Mouse (Mus musculus): ENCODE measurements around the gene 2410004B18Rik. TPM values are rescaled to one million over a fixed set of nuclear protein-coding genes. Genes with fewer than 3 reads are reported as not detected.
"Not testable (repeated sequence)": the region's sequence is repeated elsewhere in the genome, so short reads cannot be mapped to it uniquely, and the experiment has no call there.

2410004B18Rik gene
- 42.1 and 42.2 TPM in 2 replicates for polyA plus RNA-seq (2015; fragmentation: Nextera tagmentation; extraction: Ambion mirVana)

DNA sequence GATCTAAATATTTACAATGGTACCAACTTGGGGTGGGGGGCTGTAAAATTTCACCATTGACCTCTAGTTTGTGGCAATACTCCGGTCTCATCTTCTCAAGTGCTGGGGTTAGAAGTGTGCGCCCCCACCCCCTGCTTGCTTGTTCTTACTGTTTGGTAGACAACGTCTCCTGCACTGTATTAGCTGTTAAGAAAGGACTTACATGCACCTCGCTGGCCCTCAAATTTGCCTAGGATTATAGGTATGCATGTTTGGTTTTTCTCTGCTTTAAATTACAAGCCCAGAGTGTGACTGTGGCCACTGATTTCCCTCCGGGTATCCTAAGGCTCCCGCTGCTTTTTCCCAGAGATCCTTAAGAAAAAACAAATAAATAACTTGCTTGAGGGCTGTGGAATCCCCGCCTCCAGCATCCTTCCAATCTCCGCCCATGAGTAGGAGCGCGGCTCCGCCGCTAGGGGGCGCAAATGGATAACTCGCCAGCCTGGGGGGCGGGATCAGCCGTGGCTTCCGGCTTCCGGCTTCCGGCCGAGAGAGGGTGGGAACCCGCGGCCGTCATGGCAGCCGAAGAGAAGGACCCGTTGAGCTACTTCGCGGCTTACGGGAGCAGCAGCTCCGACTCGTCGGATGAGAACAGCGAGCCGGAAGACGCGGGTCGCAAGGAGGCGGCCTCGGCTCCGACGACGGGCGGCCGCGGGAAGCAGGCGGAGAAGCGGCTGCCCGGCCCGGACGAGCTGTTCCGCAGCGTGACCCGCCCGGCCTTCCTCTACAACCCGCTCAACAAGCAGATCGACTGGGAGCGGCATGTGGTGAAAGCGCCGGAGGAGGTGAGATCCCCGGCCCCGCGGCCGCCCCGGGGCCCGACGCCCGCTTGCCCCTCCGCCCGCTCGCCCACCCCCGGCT is at the start of gene 2410004B18Rik:
2410004B18Rik (plus strand) TSS at position 510 of the 900 bp plus-strand sequence.
- DNase-seq (ENCODE audit: low spot score), result peak; percentile 95

DNA sequence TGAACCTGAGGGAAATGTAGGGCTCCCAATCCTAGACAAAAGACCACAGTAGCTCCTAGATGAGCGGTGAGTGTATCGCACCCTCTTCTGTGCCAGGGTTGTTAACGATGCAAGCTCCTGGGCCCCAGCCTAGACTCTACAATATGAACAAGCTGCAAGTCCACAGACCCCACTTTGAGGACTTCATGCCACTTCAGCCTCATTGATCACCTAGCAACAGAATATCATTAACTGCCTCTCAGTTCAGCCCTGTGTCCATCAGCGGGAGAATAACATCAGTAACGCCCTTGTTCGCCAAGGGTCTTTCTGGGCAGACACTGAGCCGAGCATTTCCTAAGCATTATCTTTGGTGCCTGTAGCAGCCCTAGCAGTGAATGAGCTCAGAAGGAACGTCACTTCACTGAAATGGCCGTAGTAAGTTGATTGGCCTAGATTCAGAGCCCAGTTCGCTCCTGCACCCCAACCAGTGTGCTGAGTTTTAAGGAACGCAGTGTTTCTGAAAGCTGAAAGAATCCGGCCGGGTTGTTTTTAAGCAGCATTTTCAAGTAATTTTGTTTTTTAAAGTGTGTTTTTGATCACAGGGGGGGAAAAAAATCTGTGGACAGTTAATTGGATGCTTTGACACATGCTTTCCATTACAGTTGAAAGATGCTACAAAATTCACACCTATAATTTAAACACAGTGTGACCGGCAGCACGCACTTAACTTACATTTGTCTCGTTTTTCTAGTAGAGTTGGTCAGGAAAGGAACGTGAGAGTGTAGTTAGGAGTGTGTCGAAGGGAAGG is 47.3 kb upstream of the 2410004B18Rik start:
- no peak for DNase-seq (ENCODE audit: low spot score)

DNA sequence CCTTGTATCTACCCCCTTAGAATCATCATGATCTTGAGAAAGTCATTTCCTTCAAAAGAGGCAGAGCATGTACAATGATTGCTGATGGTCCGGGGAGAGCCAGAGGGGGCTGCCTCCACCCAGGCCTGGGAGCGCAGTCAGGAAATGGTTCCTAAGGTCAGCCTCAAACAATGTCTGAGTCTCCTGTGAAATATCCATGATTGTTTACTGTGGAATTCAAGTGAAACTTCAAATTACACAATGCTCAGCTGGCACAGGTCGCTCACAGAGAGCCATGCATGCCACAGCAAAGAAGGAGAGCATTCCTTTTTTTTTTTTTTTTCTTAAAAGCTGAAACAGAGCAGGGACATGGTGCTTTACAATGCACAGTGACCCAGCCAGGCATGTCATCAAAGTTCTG is 45.4 kb upstream of the 2410004B18Rik start:
- no peak for DNase-seq (ENCODE audit: low spot score)

DNA sequence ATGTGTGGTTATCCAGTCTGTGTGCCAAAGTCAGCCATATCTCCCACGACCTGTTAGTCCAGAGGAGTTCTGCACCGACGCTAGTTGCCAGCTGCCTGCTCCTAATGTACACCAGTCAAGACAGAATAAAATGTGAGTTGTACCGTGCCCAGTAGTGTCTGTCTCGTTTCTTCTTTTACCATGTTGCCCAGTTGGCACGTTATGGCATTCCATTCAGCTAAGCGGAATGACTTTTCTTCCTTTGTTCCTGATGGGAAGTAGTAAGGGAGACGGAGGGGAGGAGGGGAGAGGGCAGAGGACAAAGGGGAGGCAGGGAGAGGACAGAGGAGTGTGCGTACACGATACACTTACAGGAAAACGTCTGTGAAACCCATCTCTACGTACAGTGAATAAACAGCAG is 43.7 kb upstream of the 2410004B18Rik start:
- DNase-seq (ENCODE audit: low spot score), result no peak

DNA sequence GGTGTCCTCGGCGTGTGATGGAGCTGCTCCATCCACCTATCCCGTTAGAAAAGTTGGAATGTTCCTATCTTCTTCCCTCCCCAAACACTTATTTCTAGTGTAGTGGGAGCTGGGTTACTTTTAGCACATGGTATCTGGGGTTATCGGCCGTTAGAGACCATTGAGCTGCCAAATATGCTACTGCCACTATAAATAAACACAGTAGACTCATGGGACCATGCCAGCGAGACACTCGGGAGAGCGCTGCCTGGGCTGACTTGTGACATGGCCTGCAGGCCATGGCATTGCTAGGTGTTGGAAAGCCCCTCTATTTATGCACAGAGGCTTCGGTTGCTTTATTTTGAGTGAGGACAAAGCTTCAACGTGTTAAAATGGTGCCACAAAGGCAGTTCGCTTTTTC is 40.1 kb upstream of the 2410004B18Rik start:
- DNase-seq (ENCODE audit: low spot score), result no peak

DNA sequence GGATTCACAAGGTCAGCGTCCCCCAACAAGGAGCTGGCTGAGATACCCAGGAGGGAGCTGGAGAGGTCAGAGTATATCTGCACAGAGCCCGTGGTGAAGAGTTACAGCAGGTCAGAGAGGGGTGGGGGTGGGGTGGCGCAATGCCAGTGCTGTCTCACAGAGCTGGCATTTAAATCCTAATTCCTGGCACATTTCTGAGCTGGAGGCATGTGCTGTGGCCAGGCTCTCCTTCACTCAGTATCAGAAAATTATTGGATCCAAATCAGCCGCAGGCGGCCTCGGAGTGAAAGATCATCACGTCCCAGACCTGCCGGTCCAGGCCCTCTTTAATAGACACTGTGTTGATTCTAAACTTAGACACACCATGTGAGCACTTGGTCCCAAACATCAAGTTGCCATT is 38.0 kb upstream of the 2410004B18Rik start:
- DNase-seq (ENCODE audit: low spot score), result no peak

DNA sequence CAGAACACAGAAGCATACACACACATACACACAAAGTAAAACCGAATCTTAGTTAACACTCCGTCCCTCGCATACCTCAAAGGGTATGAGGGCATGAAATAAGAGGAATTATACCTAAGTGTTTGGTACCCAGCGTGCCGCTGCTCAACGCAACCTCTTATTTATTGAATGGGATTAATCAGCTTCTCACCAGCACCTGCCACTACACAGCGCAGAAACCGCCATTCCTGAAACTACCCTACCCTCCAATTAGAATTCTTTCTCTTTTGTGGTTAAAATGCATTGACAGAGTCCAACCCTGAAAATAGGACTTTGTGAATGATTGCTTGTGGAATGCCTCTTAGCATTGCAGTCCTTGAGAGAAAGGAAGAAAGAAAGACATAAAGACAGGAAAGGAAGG is 34.3 kb upstream of the 2410004B18Rik start:
- no peak for DNase-seq (ENCODE audit: low spot score)

DNA sequence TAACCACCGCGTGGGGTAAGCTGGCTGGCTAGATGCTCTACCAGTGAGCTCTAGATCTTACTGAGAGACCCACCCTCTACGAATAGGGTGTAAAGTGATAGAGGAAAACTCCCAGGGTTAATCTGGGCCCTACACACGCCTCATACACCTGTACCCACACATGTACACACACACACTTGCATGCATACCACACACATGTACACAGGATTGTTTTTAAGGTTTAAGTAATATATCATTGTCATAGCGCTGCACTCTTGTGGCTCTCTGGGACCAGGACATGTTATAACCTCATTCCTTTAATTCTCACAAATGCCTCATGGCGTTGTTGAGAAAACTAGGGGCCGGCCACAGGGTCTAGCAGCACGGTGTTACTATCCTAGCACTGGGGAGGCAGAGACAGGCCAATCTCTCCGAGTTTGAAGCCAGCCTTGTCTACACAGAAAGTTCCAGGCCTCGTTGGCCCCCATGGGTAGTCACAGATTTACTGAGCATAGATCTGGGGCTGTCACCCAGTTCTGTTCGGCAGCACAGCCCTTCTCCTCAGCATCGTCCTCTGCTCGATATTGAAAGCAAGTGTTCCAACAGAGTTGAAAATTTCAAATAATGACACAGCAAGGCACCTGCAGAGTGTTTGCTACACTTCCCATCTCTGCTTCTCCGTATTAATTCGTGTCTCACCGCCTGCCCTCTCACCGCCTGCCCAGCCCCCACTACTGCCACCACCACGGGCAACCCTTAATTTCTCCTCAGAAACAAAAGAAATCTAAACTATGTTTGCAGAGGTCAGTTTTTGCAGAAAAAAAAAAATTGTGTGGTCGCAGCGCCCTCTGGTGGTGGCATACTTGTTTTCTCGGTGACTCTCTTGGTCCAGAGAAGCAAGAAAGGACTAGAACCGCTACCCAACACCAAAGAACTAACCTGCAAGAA is 32.7 kb upstream of the 2410004B18Rik start:
- peak; percentile 53 for DNase-seq (ENCODE audit: low spot score)

DNA sequence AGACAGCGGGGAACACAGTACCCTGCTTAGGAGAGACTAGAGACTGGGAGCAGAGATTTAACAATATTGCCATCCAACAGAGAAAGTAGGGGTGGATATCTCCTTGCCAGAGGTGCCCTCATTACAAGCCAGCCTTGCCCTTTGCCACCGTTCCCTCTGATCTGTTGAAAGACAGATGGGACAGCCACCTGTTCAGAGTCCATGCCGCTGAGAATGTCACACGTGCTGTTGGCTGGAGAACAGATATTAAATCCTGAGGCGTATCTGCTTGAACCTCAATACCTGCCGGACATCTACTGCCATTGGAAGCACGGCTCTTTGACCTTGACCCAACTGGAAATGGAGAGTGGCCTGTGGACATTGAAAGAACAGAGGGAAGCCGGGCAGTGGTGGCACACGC is 31.2 kb upstream of the 2410004B18Rik start:
- DNase-seq (ENCODE audit: low spot score), result no peak

DNA sequence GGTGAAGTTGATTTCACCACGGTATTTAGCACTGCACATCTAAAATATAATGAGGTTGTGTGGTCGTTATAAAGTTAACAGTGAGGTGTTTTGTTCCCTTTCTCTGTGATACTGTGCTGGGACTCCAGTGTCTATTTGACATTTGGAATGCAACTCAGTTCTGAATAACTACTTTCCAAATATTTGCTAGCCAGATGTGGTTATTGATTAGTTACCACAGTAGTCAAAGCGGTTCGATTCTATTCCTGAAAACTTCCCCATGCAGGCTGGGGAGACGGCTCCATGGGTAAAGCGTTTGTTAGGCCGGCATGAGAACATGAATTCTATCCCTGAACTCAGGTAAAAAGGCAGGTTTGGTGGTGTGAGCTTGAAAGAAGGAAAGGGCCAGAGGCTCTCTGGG is 25.3 kb upstream of the 2410004B18Rik start:
- DNase-seq (ENCODE audit: low spot score), result no peak

DNA sequence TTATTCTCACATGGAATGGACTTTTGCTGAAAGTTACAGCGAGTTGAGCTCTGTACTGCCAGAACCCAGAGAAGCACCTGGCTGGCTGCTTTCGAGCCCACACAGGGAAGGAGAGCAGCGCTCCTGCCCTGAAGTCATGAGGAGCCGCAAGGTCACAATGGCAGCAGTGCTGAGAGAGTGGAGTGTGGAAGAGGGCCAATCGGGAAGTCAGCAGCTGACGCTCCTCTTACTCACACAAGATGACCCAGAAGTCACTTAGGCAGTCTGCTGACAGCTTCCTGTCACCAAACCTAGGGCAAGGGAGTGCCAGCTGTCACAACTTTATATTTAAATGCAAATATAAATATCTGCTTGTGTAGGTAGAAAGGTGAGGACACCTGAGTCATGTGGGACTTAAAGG is 24.6 kb upstream of the 2410004B18Rik start:
- DNase-seq (ENCODE audit: low spot score), result no peak

DNA sequence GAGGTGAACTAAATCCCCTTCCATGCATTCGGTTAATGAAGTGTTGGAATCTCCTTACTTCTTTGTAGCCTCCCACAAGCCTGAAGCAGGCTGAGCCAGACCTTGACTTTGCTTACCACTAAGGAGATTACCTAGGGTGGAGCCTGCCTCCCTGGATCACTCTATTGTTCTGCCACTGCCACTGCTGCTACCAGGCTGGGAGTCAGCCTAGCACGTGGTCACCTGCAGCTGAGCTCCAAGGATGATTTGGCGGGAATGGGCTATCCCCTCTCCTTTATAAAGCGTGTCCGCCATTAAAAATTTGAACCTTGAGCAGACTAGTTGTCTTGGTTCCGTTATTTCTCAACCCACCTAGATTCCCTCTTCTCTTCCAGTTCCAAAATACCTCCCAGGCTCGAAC is 23.9 kb upstream of the 2410004B18Rik start:
- DNase-seq (ENCODE audit: low spot score), result not testable (repeated sequence)

DNA sequence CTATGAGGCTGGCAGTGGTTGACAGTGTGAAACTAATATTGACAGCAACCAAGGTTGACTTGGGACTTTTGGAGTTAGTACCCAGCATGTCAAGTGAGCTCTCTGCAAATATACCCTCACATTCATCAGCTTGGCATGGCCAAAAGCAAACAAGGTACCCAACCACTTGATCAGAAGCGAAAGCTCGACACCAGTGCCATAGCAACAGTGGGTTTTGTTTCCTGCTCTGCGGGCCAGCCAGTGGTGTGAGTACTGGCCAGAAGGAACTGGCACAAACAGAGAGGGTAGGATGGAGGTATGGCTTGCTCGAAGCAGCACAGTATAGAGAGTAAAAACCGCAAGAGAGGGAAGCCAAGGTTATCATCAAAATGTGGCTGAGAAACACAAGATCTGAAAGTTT is 21.4 kb upstream of the 2410004B18Rik start:
- DNase-seq (ENCODE audit: low spot score), result no peak

DNA sequence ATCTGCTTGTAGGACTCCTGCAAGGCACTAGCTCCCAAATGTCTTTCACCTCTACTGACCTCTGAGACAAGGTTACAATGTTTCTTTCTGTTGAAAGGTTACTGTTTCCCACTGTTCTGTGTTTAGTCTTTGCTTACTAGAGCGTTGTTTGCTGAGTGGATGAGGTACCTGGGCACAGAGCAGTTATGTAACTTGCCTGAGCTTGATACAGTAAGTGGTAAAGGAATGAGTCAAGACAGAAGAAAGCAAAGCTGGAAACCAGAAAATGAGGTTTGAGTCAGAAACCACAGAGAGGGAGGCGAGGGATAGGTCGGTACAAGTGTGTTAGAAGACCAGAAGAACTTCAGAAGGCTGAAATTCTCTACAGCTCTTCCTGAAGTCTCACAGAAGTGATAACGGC is 21.0 kb upstream of the 2410004B18Rik start:
- no peak for DNase-seq (ENCODE audit: low spot score)

DNA sequence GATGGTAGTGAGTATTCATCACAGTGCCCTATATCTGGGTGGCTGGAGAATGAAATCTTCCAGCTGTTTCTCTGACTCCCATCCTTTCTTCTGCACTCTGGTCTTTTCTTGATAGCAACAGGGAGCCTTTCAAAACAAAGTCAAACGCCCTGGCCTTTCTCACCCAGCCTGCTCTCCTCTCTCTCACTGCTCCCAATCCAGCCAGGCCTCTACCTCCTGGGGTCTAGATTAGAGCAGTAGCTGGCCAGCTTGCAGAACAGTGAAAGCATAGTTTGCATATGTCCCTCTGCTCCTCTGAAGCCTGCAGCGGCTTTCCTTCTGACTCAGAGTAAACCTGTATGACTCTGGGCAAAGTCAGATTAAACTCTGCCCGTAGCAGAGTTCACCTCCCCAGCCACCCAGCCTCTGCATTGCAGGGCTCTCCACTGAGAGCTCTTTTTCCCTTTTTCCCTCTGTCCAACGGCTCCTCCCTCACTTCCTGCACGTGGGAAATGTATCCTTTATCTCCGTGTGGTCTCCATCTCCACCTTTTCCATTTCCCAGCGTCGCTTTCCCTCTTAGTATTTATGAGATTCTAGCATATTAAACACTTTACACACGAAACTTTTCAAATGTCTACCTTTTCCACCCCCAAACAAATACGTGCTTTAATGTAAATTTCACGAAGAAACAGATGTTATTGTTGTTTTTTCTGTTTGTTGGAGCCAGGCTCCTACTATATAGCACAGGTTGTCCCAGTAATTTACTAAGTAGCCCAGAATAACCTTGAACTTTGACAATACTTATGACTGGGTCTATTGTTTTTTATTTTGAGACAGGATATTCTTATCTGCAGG is 15.6 kb upstream of the 2410004B18Rik start, which contains the start of gene Bcl10:
Bcl10 (plus strand) TSS at position 786 of the 836 bp plus-strand sequence.
- no peak for DNase-seq (ENCODE audit: low spot score)

DNA sequence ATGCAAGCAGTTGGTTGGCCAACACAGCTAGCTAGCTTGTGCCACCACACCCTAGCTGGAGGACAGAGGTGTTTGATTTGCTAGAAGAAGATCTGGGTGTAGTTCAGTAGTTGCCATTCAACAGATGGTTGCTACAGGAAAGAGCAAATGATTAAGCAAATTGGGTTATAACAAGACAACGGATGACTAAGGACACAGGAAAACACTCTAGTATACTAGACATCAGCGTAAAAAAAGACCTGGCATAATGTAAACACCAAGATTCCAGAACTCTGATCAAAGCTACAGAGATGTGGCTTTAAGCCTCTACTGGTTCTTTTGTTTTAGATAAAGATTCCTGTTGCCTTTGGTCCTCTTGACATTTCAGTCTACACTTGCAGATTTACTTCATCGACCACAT is 14.8 kb upstream of the 2410004B18Rik start:
- no peak for DNase-seq (ENCODE audit: low spot score)

DNA sequence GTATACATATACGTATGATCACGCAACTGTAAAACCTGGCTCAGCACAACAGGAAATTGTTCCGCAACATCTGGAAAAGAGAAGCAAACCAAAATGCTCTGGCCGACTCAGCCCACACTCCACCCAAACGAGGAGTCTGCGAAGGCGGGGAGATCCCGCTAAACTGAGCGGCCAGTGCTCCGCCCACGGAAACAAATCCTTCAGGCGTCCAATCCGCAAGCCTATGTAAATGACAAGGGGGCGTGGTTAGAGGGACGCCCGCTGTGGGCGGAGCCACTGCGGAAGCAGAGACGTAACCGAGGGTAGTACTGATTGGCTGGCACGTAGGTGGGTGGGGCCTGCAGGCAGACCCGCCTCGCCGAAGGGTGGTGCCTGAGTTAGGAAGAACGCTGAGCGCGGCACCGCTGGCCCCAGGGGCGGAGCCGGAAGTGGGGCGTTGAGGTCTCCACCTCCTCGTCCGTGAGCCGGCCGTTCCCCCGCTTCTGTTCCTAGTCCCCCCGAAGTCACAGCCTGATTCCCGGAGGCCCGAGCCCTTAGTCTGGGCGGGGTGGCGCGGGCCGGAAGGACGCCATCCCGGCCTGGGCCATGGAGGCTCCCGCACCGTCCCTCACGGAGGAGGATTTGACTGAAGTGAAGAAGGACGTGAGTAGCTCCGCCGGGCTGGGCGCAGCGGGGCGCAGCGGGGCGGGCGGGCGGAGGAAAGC is 13.8 kb upstream of the 2410004B18Rik start:
- DNase-seq (ENCODE audit: low spot score), result peak; percentile 100

DNA sequence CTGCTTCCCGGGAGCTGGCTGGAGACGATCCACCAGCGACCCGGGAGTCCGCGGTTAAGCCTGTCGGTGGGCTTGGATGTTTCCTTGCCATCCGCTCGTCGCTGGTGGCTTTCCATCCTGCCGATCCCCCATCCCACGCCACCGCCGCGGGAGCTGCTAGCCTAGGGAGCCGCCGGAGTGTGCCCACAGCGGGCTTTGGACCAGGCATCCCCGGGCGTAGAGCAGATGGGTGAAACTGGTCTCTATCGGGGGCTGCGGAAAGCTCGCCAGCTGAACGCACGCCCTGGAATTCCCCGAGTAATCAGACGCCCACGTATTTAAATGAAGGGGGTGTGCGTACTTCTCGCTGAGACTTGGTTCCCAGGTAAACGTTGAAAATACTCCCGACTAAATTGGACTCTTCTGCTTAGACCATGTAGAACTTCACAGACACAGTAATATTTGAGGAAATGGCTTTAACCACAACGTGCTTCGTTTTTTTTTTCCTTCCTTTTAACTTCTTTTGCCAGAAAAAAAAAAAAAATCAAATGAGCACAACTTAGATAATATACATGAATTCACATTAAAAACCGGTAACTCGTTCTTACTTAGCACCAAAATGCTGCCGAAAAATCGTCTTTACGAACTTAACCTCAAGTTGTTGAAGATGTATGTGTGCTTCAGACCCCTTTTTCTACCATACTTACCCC is 13.0 kb upstream of the 2410004B18Rik start:
- no peak for DNase-seq (ENCODE audit: low spot score)

DNA sequence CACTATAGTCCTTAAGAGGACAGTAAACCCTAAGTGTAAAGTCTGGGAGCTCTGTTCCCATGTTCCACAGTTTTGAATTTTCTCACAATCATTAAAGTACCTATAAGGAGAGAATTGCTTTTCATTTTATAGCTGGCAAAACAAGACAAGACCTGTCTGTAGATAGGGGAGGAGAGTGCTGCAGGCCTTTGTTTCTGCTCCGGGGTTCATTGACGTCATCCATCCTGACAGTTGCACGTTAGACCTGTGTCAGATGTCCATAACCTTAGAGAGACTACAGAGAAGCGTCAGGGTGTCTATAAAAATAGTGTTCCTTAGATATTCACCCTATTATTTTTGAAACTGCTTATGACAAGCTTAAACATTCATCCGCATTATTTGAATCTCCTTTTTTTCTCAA is 12.3 kb upstream of the 2410004B18Rik start:
- DNase-seq (ENCODE audit: low spot score), result no peak
